Mouse (Mus musculus): ENCODE measurements at regions not wholly inside any gene's neighbourhood (a gene's known extent, or its start where the extent isn't known, plus 50 kb on each side); places are given as distances from the start of the nearest gene placed in this dataset.
"Not testable (repeated sequence)": the region's sequence is repeated elsewhere in the genome, so short reads cannot be mapped to it uniquely, and the experiment has no call there.

GRCm38 (mm10) chr6:31921561-31922152 is 128.4 kb upstream of the 1700012A03Rik start:
- no peak overlapping the region for H3K4me3 ChIP-seq (ENCODE audit: low read length)
- no peak overlapping the region for H3K4me2 ChIP-seq (ENCODE audit: low read depth, low read length)
- H3K9me3 ChIP-seq (ENCODE audit: control insufficient read depth, low read length): no peaks in the 10 kb centered on the region

DNA sequence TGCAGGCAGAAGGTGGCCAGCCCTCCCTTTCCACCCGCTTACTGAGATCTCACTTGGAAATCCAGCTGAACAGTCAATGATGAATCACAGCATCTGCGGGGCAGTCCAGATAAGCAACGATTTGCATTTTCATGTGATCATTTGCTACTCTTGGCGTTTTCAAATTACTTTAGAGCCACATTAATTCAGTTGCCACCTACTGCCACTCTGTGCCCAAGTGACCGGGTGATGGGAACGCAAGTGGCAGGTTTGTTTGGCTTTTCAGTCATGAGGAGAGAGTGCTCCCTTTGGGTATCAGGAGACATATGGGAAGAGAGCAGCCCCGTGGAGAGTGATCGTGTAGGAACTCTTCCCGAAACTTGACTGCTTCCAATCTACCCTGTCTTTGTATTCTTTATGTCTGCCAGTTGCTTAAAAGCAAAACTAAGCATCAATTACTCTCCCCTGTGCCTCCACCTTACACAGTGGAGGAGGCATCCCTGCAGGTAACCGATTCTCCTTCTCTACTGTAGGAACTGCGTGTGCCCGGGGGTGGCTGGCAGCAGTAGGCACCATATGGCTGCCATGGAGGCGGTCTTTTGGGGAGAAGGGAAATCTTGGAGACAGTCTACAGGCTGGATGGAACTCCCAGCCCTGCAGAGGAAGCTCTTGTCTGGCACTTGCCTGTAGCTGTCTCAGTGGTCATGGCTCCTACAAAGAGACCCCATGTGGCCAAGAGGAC is 132.5 kb upstream of the 1700012A03Rik start:
- Histone ChIP-seq H3K27me3 (ENCODE audit: control insufficient read depth, insufficient read depth, low read depth, low read length) (no peaks in the 10 kb centered on the region), H3K36me3 (ENCODE audit: control insufficient read depth, insufficient read depth, low read length) (no peaks in the 10 kb centered on the region), H3K4me3 (ENCODE audit: low read length) (no peak overlapping the region), H3K4me1 (replicated peaks; ENCODE audit: control insufficient read depth, insufficient read depth, low read length) (no peaks in the 10 kb centered on the region), H3K4me2 (ENCODE audit: low read depth, low read length) (no peak overlapping the region), H3K27ac (ENCODE audit: low read length) (no peak overlapping the region), H3K9ac (ENCODE audit: low read length) (no peak overlapping the region), H3K9me3 (ENCODE audit: control insufficient read depth, low read length) (no peaks in the 10 kb centered on the region)
- no peak for ATAC-seq (ENCODE audit: low read depth)
- WGBS: 77% methylated on average over 13 of the region's 13 CpGs

More at GRCm38 (mm10) chr6:31921561-31922152, 128.4 kb upstream of the 1700012A03Rik start:
- no peak for ATAC-seq (ENCODE audit: low read depth)
- Histone ChIP-seq H3K27me3 (ENCODE audit: control insufficient read depth, insufficient read depth, low read depth, low read length) (no peaks in the 10 kb centered on the region), H3K4me1 (replicated peaks; ENCODE audit: control insufficient read depth, insufficient read depth, low read length) (no peaks in the 10 kb centered on the region), H3K27ac (ENCODE audit: low read length) (no peak overlapping the region), H3K9ac (ENCODE audit: low read length) (no peak overlapping the region), H3K36me3 (ENCODE audit: control insufficient read depth, insufficient read depth, low read length) (no peaks in the 10 kb centered on the region)
- WGBS: 77% methylated on average over 9 of the region's 9 CpGs

DNA sequence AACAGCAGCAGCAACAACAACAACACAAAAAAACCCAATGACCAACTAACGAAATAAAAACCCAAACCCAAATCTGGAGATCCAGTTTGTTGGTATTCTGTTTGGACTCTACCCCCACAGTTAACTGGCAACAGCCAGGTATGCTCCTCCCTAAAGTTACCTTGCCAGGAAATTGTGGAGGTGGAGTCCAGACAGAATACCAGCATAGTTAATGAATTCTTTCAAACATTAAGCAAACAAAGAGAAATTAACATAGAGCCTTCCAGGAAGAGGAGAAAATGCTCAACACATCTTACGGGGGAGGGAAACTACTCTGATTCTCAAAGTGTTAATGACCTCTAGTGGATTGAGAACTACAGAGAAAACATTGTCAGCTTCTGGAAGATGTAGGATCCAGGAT is 148.3 kb upstream of the 1700012A03Rik start:
- Histone ChIP-seq H3K9me3 (ENCODE audit: control insufficient read depth, low read length) (no peaks in the 10 kb centered on the region), H3K27me3 (ENCODE audit: control insufficient read depth, insufficient read depth, low read depth, low read length) (no peaks in the 10 kb centered on the region), H3K9ac (ENCODE audit: low read length) (no peak overlapping the region), H3K4me2 (ENCODE audit: low read depth, low read length) (no peak overlapping the region), H3K4me3 (ENCODE audit: low read length) (no peak overlapping the region), H3K4me1 (replicated peaks; ENCODE audit: control insufficient read depth, insufficient read depth, low read length) (no peaks in the 10 kb centered on the region), H3K27ac (ENCODE audit: low read length) (no peak overlapping the region), H3K36me3 (ENCODE audit: control insufficient read depth, insufficient read depth, low read length) (no peaks in the 10 kb centered on the region)
- WGBS: 61% methylated on average over 2 of the region's 2 CpGs
- no peak for ATAC-seq (ENCODE audit: low read depth)

DNA sequence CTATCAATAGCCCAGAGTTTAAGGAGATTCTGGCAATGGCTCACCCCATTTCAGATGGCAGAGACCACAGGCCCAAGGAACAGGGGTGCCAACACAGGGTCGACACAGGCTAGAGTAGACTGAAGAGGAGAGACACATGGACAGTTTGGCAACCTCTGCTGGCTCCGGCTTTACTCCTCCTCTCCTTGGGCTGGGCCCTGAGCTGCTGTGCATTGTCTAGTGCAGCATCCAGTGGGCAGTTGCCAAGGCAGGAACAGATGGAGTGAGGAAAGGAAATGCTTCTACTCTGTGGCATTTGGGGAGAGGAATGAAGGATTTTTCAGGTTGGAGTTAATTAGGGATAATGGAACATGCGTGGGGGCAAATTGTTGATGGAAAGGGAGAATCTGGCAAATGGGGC is 151.0 kb upstream of the 1700012A03Rik start:
- Histone ChIP-seq H3K4me1 (replicated peaks; ENCODE audit: control insufficient read depth, insufficient read depth, low read length) (no peaks in the 10 kb centered on the region), H3K27ac (ENCODE audit: low read length) (no peak overlapping the region), H3K9ac (ENCODE audit: low read length) (no peak overlapping the region), H3K9me3 (ENCODE audit: control insufficient read depth, low read length) (no peaks in the 10 kb centered on the region), H3K4me3 (ENCODE audit: low read length) (no peak overlapping the region), H3K36me3 (ENCODE audit: control insufficient read depth, insufficient read depth, low read length) (no peaks in the 10 kb centered on the region), H3K4me2 (ENCODE audit: low read depth, low read length) (no peak overlapping the region), H3K27me3 (ENCODE audit: control insufficient read depth, insufficient read depth, low read depth, low read length) (no peaks in the 10 kb centered on the region)
- no peak for ATAC-seq (ENCODE audit: low read depth)
- 70% methylated on average over 3 of the region's 3 CpGs for WGBS

GRCm38 (mm10) chr6:31898609-31899008 is 151.4 kb upstream of the 1700012A03Rik start:
- H3K27ac ChIP-seq (ENCODE audit: low read length): no peak overlapping the region
- 43% methylated on average over 4 of the region's 4 CpGs for WGBS

GRCm38 (mm10) chr6:31897001-31897400 is 153.0 kb upstream of the 1700012A03Rik start:
- H3K9me3 ChIP-seq (ENCODE audit: control insufficient read depth, low read length): no peaks in the 10 kb centered on the region
- H3K27me3 ChIP-seq (ENCODE audit: control insufficient read depth, insufficient read depth, low read depth, low read length): no peaks in the 10 kb centered on the region
- no peaks in the 10 kb centered on the region for H3K36me3 ChIP-seq (ENCODE audit: control insufficient read depth, insufficient read depth, low read length)
- no peak overlapping the region for H3K9ac ChIP-seq (ENCODE audit: low read length)
- H3K27ac ChIP-seq (ENCODE audit: low read length): no peak overlapping the region
- ATAC-seq (ENCODE audit: low read depth): no peak
- 66% methylated on average over 3 of the region's 3 CpGs for WGBS
- H3K4me1 ChIP-seq (replicated peaks; ENCODE audit: control insufficient read depth, insufficient read depth, low read length): no peaks in the 10 kb centered on the region
- H3K4me2 ChIP-seq (ENCODE audit: low read depth, low read length): no peak overlapping the region
- H3K4me3 ChIP-seq (ENCODE audit: low read length): no peak overlapping the region

More at GRCm38 (mm10) chr6:31898609-31899008, 151.4 kb upstream of the 1700012A03Rik start:
- no peak overlapping the region for H3K9ac ChIP-seq (ENCODE audit: low read length)
- H3K4me1 ChIP-seq (replicated peaks; ENCODE audit: control insufficient read depth, insufficient read depth, low read length): no peaks in the 10 kb centered on the region
- no peaks in the 10 kb centered on the region for H3K36me3 ChIP-seq (ENCODE audit: control insufficient read depth, insufficient read depth, low read length)
- H3K4me3 ChIP-seq (ENCODE audit: low read length): no peak overlapping the region
- H3K9me3 ChIP-seq (ENCODE audit: control insufficient read depth, low read length): no peaks in the 10 kb centered on the region
- ATAC-seq (ENCODE audit: low read depth): no peak
- H3K27me3 ChIP-seq (ENCODE audit: control insufficient read depth, insufficient read depth, low read depth, low read length): no peaks in the 10 kb centered on the region
- no peak overlapping the region for H3K4me2 ChIP-seq (ENCODE audit: low read depth, low read length)

GRCm38 (mm10) chr6:31895835-31896234 is 154.2 kb upstream of the 1700012A03Rik start:
- no peaks in the 10 kb centered on the region for H3K9me3 ChIP-seq (ENCODE audit: control insufficient read depth, low read length)
- no peak overlapping the region for H3K4me2 ChIP-seq (ENCODE audit: low read depth, low read length)
- no peaks in the 10 kb centered on the region for H3K4me1 ChIP-seq (replicated peaks; ENCODE audit: control insufficient read depth, insufficient read depth, low read length)
- WGBS: 52% methylated on average over 3 of the region's 3 CpGs
- no peaks in the 10 kb centered on the region for H3K27me3 ChIP-seq (ENCODE audit: control insufficient read depth, insufficient read depth, low read depth, low read length)
- no peak overlapping the region for H3K9ac ChIP-seq (ENCODE audit: low read length)
- H3K4me3 ChIP-seq (ENCODE audit: low read length): no peak overlapping the region
- no peaks in the 10 kb centered on the region for H3K36me3 ChIP-seq (ENCODE audit: control insufficient read depth, insufficient read depth, low read length)
- ATAC-seq (ENCODE audit: low read depth): no peak
- no peak overlapping the region for H3K27ac ChIP-seq (ENCODE audit: low read length)

- Histone ChIP-seq H3K9me3 (ENCODE audit: control insufficient read depth, low read length) (no peaks in the 10 kb centered on the region), H3K4me3 (ENCODE audit: low read length) (no peak overlapping the region), H3K27me3 (ENCODE audit: control insufficient read depth, insufficient read depth, low read depth, low read length) (no peaks in the 10 kb centered on the region), H3K36me3 (ENCODE audit: control insufficient read depth, insufficient read depth, low read length) (no peaks in the 10 kb centered on the region), H3K4me2 (ENCODE audit: low read depth, low read length) (no peak overlapping the region), H3K4me1 (replicated peaks; ENCODE audit: control insufficient read depth, insufficient read depth, low read length) (no peaks in the 10 kb centered on the region), H3K27ac (ENCODE audit: low read length) (no peak overlapping the region), H3K9ac (ENCODE audit: low read length) (no peak overlapping the region)
- WGBS: 7% methylated on average over 4 of the region's 4 CpGs
- ATAC-seq (ENCODE audit: low read depth): no peak
Measured at GRCm38 (mm10) chr6:31886931-31887330, 163.1 kb upstream of the 1700012A03Rik start.

DNA sequence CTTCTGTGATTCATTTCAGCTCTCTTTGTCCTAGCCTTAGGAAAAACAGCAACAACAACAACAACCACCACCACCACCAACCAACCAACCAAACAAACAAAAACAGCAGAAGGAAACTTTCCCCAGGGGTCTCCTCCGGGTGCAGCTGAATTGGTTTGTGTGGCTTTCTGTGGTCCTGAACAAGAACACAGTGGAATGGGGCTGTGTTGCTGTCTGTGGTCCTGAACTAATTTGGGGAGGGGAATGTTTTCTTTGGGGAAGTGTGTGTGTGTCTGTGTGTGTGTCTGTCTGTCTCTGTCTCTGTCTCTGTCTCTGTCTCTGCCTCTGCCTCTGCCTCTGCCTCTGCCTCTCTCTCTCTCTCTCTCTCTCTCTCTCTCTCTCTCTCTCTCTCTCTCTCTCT is 164.8 kb upstream of the 1700012A03Rik start:
- not testable (repeated sequence) for H3K36me3 ChIP-seq (ENCODE audit: control insufficient read depth, insufficient read depth, low read length); H3K27ac ChIP-seq (ENCODE audit: low read length); H3K4me1 ChIP-seq (replicated peaks; ENCODE audit: control insufficient read depth, insufficient read depth, low read length); H3K9me3 ChIP-seq (ENCODE audit: control insufficient read depth, low read length); H3K27me3 ChIP-seq (ENCODE audit: control insufficient read depth, insufficient read depth, low read depth, low read length); H3K4me3 ChIP-seq (ENCODE audit: low read length); H3K4me2 ChIP-seq (ENCODE audit: low read depth, low read length); ATAC-seq (ENCODE audit: low read depth); H3K9ac ChIP-seq (ENCODE audit: low read length)
- WGBS: 9% methylated on average over 1 of the region's 1 CpGs
